Mouse (Mus musculus): ENCODE measurements around the gene Ago3. TPM values are rescaled to one million over a fixed set of nuclear protein-coding genes. Genes with fewer than 3 reads are reported as not detected.

Gene Ago3
- total and polyA plus RNA-seq, 3 experiments: 7.3 to 7.9 TPM; not detected in 1

DNA sequence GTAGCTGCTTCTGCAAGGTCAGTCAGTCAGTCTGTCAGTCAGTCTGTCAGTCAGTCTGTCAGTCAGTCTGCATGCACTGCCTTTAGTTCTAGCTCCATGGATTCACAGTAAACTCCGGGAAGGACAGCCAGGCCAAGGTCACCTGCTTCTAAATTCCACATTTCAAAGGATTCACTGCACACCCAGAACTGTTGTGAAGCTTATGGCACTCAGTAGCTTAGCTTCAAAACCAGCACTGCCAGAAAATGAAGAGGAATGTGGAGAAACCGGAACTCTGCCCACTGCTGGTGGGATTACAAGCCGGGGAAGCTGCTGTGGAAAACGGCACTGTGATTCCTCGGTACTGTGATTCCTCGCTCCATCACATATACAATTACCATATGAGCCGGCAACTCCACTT lies 26.1 kb upstream of the Ago3 start:
- Histone ChIP-seq H3K79me2 (ENCODE audit: control insufficient read depth, insufficient read depth, low read length, poor library complexity) (no peaks in the 10 kb centered on the region), H3K9ac (ENCODE audit: control insufficient read depth, low read depth, low read length, poor library complexity, severe bottlenecking) (no peak overlapping the region), H3K27ac (ENCODE audit: control insufficient read depth, low read depth, low read length) (no peak overlapping the region), H3K4me1 (ENCODE audit: control insufficient read depth in 1 of 2, insufficient read depth in 2 of 2, low read length in 2 of 2) (no peaks in the 10 kb centered on the region), H3K4me3 (ENCODE audit: control insufficient read depth in 1 of 2, insufficient read depth in 1 of 2, low read depth in 2 of 2, low read length in 2 of 2) (no peak overlapping the region), H3K9me3 (replicated peaks; ENCODE audit: insufficient read depth, low read length) (no peaks in the 10 kb centered on the region), H3K36me3 (ENCODE audit: control insufficient read depth in 1 of 2, insufficient read depth in 2 of 2, low read length in 2 of 2) (peaks cover 0 to 7% of the 10 kb centered on the region in 2 experiments; a peak in 2 of 4 replicates), H3K27me3 (ENCODE audit: control insufficient read depth in 1 of 2, insufficient read depth in 2 of 2, low read length in 2 of 2) (no peaks in the 10 kb centered on the region)
- DNase-seq (ENCODE audit: low read depth, low spot score): no peak
- no peak for TF ChIP-seq MYB (IDR thresholded peaks at IDR 0.05; ENCODE audit: low read depth, low read length)
- no peak for TF ChIP-seq USF1 (IDR thresholded peaks at IDR 0.05; ENCODE audit: low read depth, low read length)
- no peak for TF ChIP-seq CHD2 (IDR thresholded peaks at IDR 0.05; ENCODE audit: low read length)
- TF ChIP-seq TBP (IDR thresholded peaks at IDR 0.05; ENCODE audit: low read depth, low read length): no peak
- no peak for TF ChIP-seq ZKSCAN1 (IDR thresholded peaks at IDR 0.05; ENCODE audit: low read depth, low read length)
- no peak for TF ChIP-seq MAFK (IDR thresholded peaks at IDR 0.05; ENCODE audit: borderline replicate concordance, low read depth, low read length)
- TF ChIP-seq TCF12 (IDR thresholded peaks at IDR 0.05; ENCODE audit: low read depth, low read length): no peak
- no peak for TF ChIP-seq MAX (IDR thresholded peaks at IDR 0.05; ENCODE audit: low read length)
- TF ChIP-seq BHLHE40 (IDR thresholded peaks at IDR 0.05; ENCODE audit: borderline replicate concordance, low read depth, low read length): no peak
- TF ChIP-seq RCOR1 (IDR thresholded peaks at IDR 0.05; ENCODE audit: low read depth, low read length): no peak
- TF ChIP-seq POLR2AphosphoS5 (IDR thresholded peaks at IDR 0.05; ENCODE audit: borderline replicate concordance, low read depth, low read length): no peak
- TF ChIP-seq POLR2AphosphoS2 (IDR thresholded peaks at IDR 0.05; ENCODE audit: low read length): no peak
- TF ChIP-seq MEF2A (IDR thresholded peaks at IDR 0.05; ENCODE audit: extremely low read depth, insufficient replicate concordance, low read depth, low read length, poor library complexity, severe bottlenecking): no peak
- TF ChIP-seq UBTF (IDR thresholded peaks at IDR 0.05; ENCODE audit: borderline replicate concordance, insufficient read depth, low read depth, low read length): no peak
- no peak for TF ChIP-seq USF2 (IDR thresholded peaks at IDR 0.05; ENCODE audit: borderline replicate concordance in 1 of 2, insufficient read depth in 1 of 2, low read depth in 1 of 2, low read length in 2 of 2)
- no peak for TF ChIP-seq MXI1 (IDR thresholded peaks at IDR 0.05; ENCODE audit: low read depth, low read length)
- TF ChIP-seq GABPA (IDR thresholded peaks at IDR 0.05; ENCODE audit: low read depth, low read length): no peak
- no peak for TF ChIP-seq MYC (IDR thresholded peaks at IDR 0.05; ENCODE audit: low read depth, low read length)
- TF ChIP-seq JUND (IDR thresholded peaks at IDR 0.05; ENCODE audit: low read depth, low read length): no peak
- no peak for TF ChIP-seq TAL1 (IDR thresholded peaks at IDR 0.05; ENCODE audit: low read length)

Data from MEL (cell line).